Mouse (Mus musculus): ENCODE measurements around the gene Cda. TPM values are rescaled to one million over a fixed set of nuclear protein-coding genes. Genes with fewer than 3 reads are reported as not detected.
A peak's percentile ranks its signal among the peaks of the same experiment; 100 is the strongest.
"Not testable (repeated sequence)": the region's sequence is repeated elsewhere in the genome, so short reads cannot be mapped to it uniquely, and the experiment has no call there.

Gene Cda
- polyA plus RNA-seq, 1 experiment, result 1.0 TPM

DNA sequence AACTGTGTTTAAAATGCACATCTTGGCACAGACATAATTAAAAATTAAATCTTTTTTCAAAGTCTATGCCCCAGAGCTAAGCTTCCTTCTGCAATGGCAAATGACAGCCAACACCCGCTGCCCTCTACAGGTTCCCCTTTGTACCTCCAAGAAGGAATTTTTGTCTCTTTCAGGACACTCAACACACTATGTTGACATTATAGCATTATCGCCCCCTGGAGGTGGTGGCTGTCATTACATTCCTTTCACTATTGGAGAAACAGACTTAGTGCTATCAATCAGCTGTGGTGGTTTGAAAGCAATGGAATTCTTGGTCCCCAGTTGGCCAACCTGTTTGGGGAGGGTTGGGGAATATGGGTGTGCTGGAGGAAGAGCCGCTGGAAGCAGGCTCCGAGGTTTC lies 27.8 kb downstream of the Cda start:
- H3K4me3 ChIP-seq (ENCODE audit: insufficient read depth, low read length), result no peak overlapping the region
- TF ChIP-seq CTCF (IDR thresholded peaks at IDR 0.05; ENCODE audit: borderline replicate concordance, insufficient read depth, low read length), result no peak
- TF ChIP-seq POLR2A (IDR thresholded peaks at IDR 0.05; ENCODE audit: low read depth, low read length), result no peak
- no peak overlapping the region for H3K27ac ChIP-seq (ENCODE audit: insufficient read depth, low read length)
- peaks cover 6% of the 10 kb centered on the region; the same call in 1 of the 2 replicates for H3K4me1 ChIP-seq (ENCODE audit: control insufficient read depth, insufficient read depth, low read length)

DNA sequence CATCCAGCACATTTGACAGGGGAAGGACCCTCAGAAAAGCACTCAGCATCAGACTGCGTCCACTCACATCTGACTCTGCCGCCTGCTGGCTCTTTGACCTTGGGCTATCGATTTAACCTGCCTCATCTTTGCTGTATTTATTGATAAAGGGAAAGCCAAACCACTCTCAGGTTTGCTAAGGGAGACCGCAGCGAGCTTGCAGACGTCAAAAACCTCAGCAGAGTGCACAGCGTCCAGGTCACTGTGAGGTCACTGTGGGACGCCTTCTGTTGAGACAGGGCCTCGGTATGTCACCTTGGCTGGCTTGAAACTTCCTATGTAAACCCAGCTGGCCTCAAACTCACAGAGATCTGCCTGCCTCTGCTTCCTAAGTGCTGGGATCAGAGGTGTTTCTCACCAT lies 30.5 kb downstream of the Cda start:
- TF ChIP-seq CTCF (IDR thresholded peaks at IDR 0.05; ENCODE audit: borderline replicate concordance, insufficient read depth, low read length) (no peak), POLR2A (IDR thresholded peaks at IDR 0.05; ENCODE audit: low read depth, low read length) (no peak)
- Histone ChIP-seq H3K4me1 (ENCODE audit: control insufficient read depth, insufficient read depth, low read length) (no peaks in the 10 kb centered on the region), H3K27ac (ENCODE audit: insufficient read depth, low read length) (no peak overlapping the region), H3K4me3 (ENCODE audit: insufficient read depth, low read length) (no peak overlapping the region)

DNA sequence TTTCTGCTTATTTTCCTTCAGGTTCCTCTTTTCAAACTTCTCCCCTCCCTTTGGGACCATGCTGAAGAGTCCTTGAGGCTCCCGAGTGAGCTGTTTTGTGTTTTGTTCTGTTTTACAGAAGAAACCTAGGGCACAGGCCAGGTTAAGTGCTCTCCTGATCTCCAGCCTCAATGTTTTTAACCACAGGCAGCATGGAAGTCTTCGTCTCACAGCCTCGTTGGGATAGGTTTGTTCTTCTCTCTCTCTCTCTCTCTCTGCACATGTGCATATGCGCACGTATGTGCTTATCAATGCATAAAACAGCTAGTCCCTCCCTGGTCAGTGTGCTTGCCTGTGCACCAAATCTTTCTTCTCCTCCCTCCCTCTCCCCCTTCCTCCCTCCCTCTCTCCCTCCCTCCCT lies 30.9 kb downstream of the Cda start:
- H3K4me1 ChIP-seq (ENCODE audit: control insufficient read depth, insufficient read depth, low read length), result no peaks in the 10 kb centered on the region
- H3K27ac ChIP-seq (ENCODE audit: insufficient read depth, low read length), result no peak overlapping the region
- TF ChIP-seq CTCF (IDR thresholded peaks at IDR 0.05; ENCODE audit: borderline replicate concordance, insufficient read depth, low read length), result no peak
- TF ChIP-seq POLR2A (IDR thresholded peaks at IDR 0.05; ENCODE audit: low read depth, low read length), result no peak
- H3K4me3 ChIP-seq (ENCODE audit: insufficient read depth, low read length), result no peak overlapping the region

DNA sequence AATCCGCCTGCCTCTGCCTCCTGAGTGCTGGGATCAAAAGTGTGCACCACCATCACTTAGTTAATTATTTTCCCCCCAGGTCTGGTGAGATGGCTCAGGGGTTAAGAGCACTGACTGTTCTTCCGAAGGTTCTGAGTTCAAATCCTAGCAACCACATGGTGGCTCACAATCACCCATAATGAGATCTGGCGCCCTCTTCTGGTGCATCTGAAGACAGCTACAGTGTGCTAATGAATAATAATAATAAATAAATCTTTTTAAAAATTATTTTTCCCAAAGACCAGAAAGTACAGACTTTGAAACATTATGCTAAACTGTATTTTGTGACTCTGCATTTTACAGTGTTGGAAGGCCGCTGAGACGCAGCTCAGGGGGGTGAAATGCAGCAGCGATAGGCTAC lies 32.1 kb downstream of the Cda start:
- Histone ChIP-seq H3K4me3 (ENCODE audit: insufficient read depth, low read length) (no peak overlapping the region), H3K4me1 (ENCODE audit: control insufficient read depth, insufficient read depth, low read length) (no peaks in the 10 kb centered on the region), H3K27ac (ENCODE audit: insufficient read depth, low read length) (no peak overlapping the region)
- no peak for TF ChIP-seq POLR2A (IDR thresholded peaks at IDR 0.05; ENCODE audit: low read depth, low read length)
- TF ChIP-seq CTCF (IDR thresholded peaks at IDR 0.05; ENCODE audit: borderline replicate concordance, insufficient read depth, low read length), result no peak

DNA sequence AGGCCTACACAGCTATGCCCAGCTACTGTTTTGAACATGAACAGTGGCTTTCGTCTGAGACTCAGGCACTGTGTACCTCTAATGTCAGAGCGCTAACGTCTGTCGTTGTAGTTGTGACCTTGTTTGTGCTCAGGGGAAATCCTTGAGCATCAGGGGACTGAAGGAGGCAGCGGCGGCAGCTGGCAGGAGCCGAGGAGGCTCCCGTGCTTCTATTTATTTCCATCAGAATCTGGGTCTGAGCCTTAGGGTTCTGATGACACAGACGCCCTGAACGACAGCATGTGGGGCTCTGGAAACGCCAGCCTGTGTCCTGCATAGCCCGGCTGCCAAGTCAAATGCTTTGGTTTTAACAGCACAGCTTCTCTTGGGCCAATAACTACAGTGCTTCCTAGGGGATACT lies 32.8 kb downstream of the Cda start:
- TF ChIP-seq POLR2A (IDR thresholded peaks at IDR 0.05; ENCODE audit: low read depth, low read length) (no peak), CTCF (IDR thresholded peaks at IDR 0.05; ENCODE audit: borderline replicate concordance, insufficient read depth, low read length) (no peak)
- Histone ChIP-seq H3K4me1 (ENCODE audit: control insufficient read depth, insufficient read depth, low read length) (no peaks in the 10 kb centered on the region), H3K4me3 (ENCODE audit: insufficient read depth, low read length) (no peak overlapping the region), H3K27ac (ENCODE audit: insufficient read depth, low read length) (no peak overlapping the region)

DNA sequence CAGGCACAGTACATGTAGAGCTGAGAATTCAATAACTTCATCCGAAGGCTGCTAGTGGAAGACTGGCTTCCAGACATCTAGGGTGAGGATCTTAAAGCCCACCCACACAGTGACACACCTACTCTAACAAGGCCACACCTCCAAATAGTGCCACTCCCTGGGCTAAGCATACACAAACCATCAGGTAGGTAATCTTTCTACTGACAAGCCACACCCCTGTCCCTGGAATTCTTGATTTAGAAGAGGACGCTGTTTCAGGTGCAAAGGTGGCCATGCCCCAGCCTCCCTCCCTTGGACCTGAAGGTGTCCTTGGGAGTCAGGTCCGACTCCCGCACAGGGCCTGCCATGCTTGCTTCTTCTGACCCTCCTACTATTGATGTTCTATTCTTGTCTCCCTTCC lies 34.7 kb downstream of the Cda start:
- Histone ChIP-seq H3K27ac (ENCODE audit: insufficient read depth, low read length) (no peak overlapping the region), H3K4me3 (ENCODE audit: insufficient read depth, low read length) (no peak overlapping the region), H3K4me1 (ENCODE audit: control insufficient read depth, insufficient read depth, low read length) (no peaks in the 10 kb centered on the region)
- TF ChIP-seq POLR2A (IDR thresholded peaks at IDR 0.05; ENCODE audit: low read depth, low read length) (no peak), CTCF (IDR thresholded peaks at IDR 0.05; ENCODE audit: borderline replicate concordance, insufficient read depth, low read length) (no peak)

DNA sequence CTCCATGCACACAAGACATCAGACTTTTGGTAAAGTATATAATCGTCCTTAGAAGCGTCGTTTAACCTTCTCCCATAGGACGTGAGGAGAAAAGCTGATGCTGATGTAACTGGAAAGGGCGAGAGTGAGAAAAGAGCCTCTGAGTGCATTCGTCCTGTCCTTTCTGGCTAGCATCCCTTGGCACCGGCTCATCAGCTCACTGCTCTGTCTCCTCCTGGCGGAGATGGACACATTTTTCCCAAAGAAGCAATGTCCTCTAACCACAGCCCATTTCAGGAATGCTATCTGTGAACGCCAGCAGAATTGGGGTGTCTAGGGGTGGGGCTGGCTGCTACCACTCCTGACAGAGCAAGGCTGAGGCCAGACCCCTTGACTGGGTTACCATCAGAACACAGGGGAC lies 36.1 kb downstream of the Cda start:
- H3K27ac ChIP-seq (ENCODE audit: insufficient read depth, low read length), result no peak overlapping the region
- no peaks in the 10 kb centered on the region for H3K4me1 ChIP-seq (ENCODE audit: control insufficient read depth, insufficient read depth, low read length)
- no peak for TF ChIP-seq CTCF (IDR thresholded peaks at IDR 0.05; ENCODE audit: borderline replicate concordance, insufficient read depth, low read length)
- no peak for TF ChIP-seq POLR2A (IDR thresholded peaks at IDR 0.05; ENCODE audit: low read depth, low read length)
- no peak overlapping the region for H3K4me3 ChIP-seq (ENCODE audit: insufficient read depth, low read length)

DNA sequence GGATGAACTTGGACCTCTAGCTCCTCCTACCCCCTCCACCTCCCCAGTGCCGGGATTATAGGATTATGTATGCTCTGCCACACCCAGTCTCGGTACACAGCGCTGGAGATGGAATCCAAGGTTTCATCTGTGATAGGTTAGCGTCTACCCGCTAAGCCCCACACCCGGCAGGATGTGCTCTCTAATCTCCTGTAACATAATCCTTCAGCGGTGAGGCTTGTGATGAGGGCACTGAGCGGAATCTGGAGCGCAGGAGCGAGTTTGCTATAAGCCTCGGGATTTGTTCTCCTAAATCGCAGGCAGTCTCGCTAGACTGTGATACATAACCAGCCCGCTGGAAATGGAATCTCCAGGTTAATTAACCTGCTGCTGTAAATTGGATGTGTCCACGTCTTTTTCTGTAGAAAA lies 37.5 kb downstream of the Cda start:
- H3K4me1 ChIP-seq (ENCODE audit: control insufficient read depth, insufficient read depth, low read length), result no peaks in the 10 kb centered on the region
- TF ChIP-seq POLR2A (IDR thresholded peaks at IDR 0.05; ENCODE audit: low read depth, low read length) (no peak), CTCF (IDR thresholded peaks at IDR 0.05; ENCODE audit: borderline replicate concordance, insufficient read depth, low read length) (no peak)
- no peak overlapping the region for H3K4me3 ChIP-seq (ENCODE audit: insufficient read depth, low read length)
- no peak overlapping the region for H3K27ac ChIP-seq (ENCODE audit: insufficient read depth, low read length)

DNA sequence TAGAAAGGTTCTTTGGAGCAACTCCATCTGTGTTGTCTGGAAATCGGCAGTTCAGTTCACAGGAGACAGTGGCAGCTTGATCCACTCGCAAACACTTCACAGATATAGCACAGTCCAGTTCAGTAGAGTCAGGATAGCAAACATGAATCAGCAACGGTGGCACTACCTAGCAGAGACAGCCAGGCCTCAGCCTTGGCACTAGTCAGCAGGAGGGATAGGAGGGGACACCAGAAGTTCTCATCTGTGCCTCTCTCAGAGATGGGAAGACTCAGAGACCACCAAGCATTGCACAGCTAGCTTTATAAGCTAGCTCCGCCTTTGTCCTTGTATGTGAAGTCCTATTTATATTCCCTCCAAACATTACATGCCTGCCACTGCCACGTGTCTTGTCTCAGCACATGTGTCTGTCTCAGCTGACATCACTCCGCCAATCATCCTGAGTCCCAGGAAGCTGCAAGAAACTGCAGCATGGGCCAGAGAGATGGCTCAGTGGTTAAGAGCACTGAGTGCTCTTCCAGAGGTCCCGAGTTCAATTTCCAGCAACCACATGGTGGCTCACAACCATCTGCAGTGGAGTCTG lies 39.8 kb downstream of the Cda start:
- peak overlapping the region; percentile 14; the same call in 1 of the 2 replicates for H3K4me3 ChIP-seq (ENCODE audit: insufficient read depth, low read length)
- no peak for TF ChIP-seq POLR2A (IDR thresholded peaks at IDR 0.05; ENCODE audit: low read depth, low read length)
- TF ChIP-seq CTCF (IDR thresholded peaks at IDR 0.05; ENCODE audit: borderline replicate concordance, insufficient read depth, low read length), result no peak
- no peak overlapping the region for H3K27ac ChIP-seq (ENCODE audit: insufficient read depth, low read length)
- no peaks in the 10 kb centered on the region for H3K4me1 ChIP-seq (ENCODE audit: control insufficient read depth, insufficient read depth, low read length)

DNA sequence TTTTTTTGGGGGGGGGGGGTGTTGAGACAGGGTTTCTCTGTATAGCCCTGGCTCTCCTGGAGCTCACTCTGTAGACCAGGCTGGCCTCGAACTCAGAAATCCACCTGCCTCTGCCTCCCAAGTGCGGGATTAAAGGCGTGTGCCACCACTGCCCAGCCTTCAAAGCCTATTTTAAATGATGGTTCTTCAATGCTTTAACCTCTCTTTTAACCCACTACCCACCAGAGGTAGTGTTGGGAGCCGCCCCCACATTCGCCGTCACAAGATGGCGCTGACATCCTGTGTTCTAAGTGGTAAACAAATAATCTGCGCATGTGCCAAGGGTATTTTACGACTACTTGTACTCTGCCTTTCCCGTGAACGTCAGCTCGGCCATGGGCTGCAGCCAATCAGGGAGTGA lies 40.6 kb downstream of the Cda start:
- H3K4me3 ChIP-seq (ENCODE audit: insufficient read depth, low read length); H3K27ac ChIP-seq (ENCODE audit: insufficient read depth, low read length): not testable (repeated sequence)

More for the DNA sequence above, 40.6 kb downstream of the Cda start:
- not testable (repeated sequence) for H3K4me1 ChIP-seq (ENCODE audit: control insufficient read depth, insufficient read depth, low read length)
